Mouse (Mus musculus): ENCODE results near the gene Hgd.

DNA sequence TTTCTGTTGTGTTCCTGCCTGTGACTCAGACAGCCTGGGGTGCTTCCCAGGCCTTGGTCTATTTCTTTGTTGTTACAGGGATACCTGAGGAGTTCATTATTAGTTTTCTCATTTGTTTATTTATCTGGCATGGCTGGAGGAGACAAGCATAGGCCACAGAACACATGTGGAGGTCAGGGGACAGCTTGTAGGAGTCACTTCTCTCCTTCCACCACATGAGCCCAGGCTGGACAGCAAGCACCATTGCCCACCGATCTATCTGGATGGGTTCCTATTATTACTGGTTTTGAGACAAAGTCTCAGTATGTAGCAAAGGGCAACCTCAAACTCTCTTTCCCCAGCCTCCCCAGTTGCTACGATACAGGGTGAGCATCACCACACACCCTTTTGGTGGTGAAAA, 100.3 kb downstream of the Hgd start:
- TF ChIP-seq CTCF (IDR thresholded peaks at IDR 0.05) (no peak), EP300 (IDR thresholded peaks at IDR 0.05) (no peak)
